Comparison of ENCODE assay signal across 9 mouse cellular contexts in genomic region chr9:60768393-60768792, GRCm38 (mm10). TPM values are rescaled to one million over a fixed set of nuclear protein-coding genes. Genes with fewer than 3 reads are reported as not detected.
A peak's percentile ranks its signal among the peaks of the same experiment; 100 is the strongest.
DNase-seq lines count a peak whose midpoint lies in the region; ATAC-seq lines count a peak whose summit lies in the region.
"Had no signal": no experiment of that assay in that cellular context is flagged by ENCODE, and none has a peak within 500 bp of the region (broad histone marks: within the 10 kb centered on the region; RNA-seq: fewer than 3 reads in every experiment).

No protein-coding gene starts in this region.

- ATAC-seq in hindbrain, embryonic 15.5 days (ENCODE audit: low FRiP score, low read depth) = no peak
- ATAC-seq in hindbrain, embryonic 14.5 days (ENCODE audit: low FRiP score) = no peak
- ATAC-seq in lung, embryonic 16.5 days (ENCODE audit: low read depth) = 0 out of 2 replicates have a peak, but pooled peaks have one; percentile 22
- ATAC-seq in inflammation-experienced regulatory T-cells, adult 6 months = no peak

- H3K36me3 ChIP-seq in hindbrain, embryonic 15.5 days = no peaks in the 10 kb centered on the region
- no peaks in the 10 kb centered on the region for H3K36me3 ChIP-seq in hindbrain, embryonic 14.5 days (replicated peaks; ENCODE audit: control insufficient read depth, insufficient read depth)
- no peaks in the 10 kb centered on the region for H3K36me3 ChIP-seq in lung, embryonic 16.5 days (ENCODE audit: control insufficient read depth, insufficient read depth, low read length)

- intact Hi-C loops in heart, postnatal 36 days (cut with DNase I) = no loop called here

- WGBS in hindbrain, embryonic 15.5 days = 56% methylated on average over 9 of the region's 9 CpGs
- WGBS in hindbrain, embryonic 14.5 days = 67% methylated on average over 9 of the region's 9 CpGs
- WGBS in lung, embryonic 16.5 days = 45% methylated on average over 9 of the region's 9 CpGs

- H3K4me1 ChIP-seq in hindbrain, embryonic 15.5 days (replicated peaks) = peaks cover 6% of the 10 kb centered on the region; the same call in 1 of the 2 replicates
- no peaks in the 10 kb centered on the region for H3K4me1 ChIP-seq in hindbrain, embryonic 14.5 days (replicated peaks; ENCODE audit: control insufficient read depth, insufficient read depth, low read length)
- H3K4me1 ChIP-seq in lung, embryonic 16.5 days (replicated peaks; ENCODE audit: control insufficient read depth, insufficient read depth, low read length) = peaks cover 13% of the 10 kb centered on the region

- no peak for DNase-seq in hindbrain, embryonic 14.5 days (ENCODE audit: low spot score)
- DNase-seq in lung, adult 18-20 months = no peak
- peak; percentile 30 to 39 for DNase-seq in heart, adult 9 months (ENCODE audit: low spot score in 2 of 2)
- DNase-seq in heart, postnatal 36 days = peak; percentile 10 to 14

- no peak overlapping the region for H3K4me3 ChIP-seq in hindbrain, embryonic 15.5 days
- no peak overlapping the region for H3K4me3 ChIP-seq in hindbrain, embryonic 14.5 days (replicated peaks; ENCODE audit: low read length)
- H3K4me3 ChIP-seq in lung, embryonic 16.5 days (ENCODE audit: low read length) = no peak overlapping the region

- no peak overlapping the region for H3K4me2 ChIP-seq in hindbrain, embryonic 15.5 days
- no peak overlapping the region for H3K4me2 ChIP-seq in hindbrain, embryonic 14.5 days (replicated peaks)
- H3K4me2 ChIP-seq in lung, embryonic 16.5 days (ENCODE audit: low read depth, low read length) = no peak overlapping the region
- H3K4me2 ChIP-seq: midbrain, embryonic 11.5 days had no signal

- no peaks in the 10 kb centered on the region for H3K27me3 ChIP-seq in hindbrain, embryonic 15.5 days
- H3K27me3 ChIP-seq in hindbrain, embryonic 14.5 days (ENCODE audit: control insufficient read depth, insufficient read depth, low read length) = no peaks in the 10 kb centered on the region
- no peaks in the 10 kb centered on the region for H3K27me3 ChIP-seq in lung, embryonic 16.5 days (ENCODE audit: control insufficient read depth, insufficient read depth, low read depth, low read length)

- H3K9ac ChIP-seq in hindbrain, embryonic 15.5 days = no peak overlapping the region
- no peak overlapping the region for H3K9ac ChIP-seq in hindbrain, embryonic 14.5 days
- no peak overlapping the region for H3K9ac ChIP-seq in lung, embryonic 16.5 days (ENCODE audit: low read length)

- peak overlapping the region; percentile 29 for H3K27ac ChIP-seq in hindbrain, embryonic 15.5 days (replicated peaks)
- H3K27ac ChIP-seq in hindbrain, embryonic 14.5 days = no peak overlapping the region
- peak overlapping the region; percentile 2; the same call in 1 of the 2 replicates for H3K27ac ChIP-seq in lung, embryonic 16.5 days (ENCODE audit: low read length)

- H3K9me3 ChIP-seq in hindbrain, embryonic 15.5 days = no peaks in the 10 kb centered on the region
- H3K9me3 ChIP-seq in hindbrain, embryonic 14.5 days (ENCODE audit: control insufficient read depth, low read length) = 0 out of 2 replicates have a peak, but pooled peaks cover 4% of the 10 kb centered on the region
- H3K9me3 ChIP-seq in lung, embryonic 16.5 days (ENCODE audit: control insufficient read depth, low read length) = 0 out of 2 replicates have a peak, but pooled peaks cover 2% of the 10 kb centered on the region

RNA-seq across cellular contexts. Expression of gene Uaca, which starts 25.9 kb away (rescaled TPM):
- polyA plus RNA-seq in hindbrain, embryonic 15.5 days (2015; fragmentation: Nextera tagmentation; extraction: Ambion mirVana) = 18.4 and 18.5 TPM in 2 replicates
- polyA plus RNA-seq in hindbrain, embryonic 14.5 days (2014; fragmentation: Nextera tagmentation; extraction: Ambion mirVana) = 13.2 and 15.2 TPM in 2 replicates
- polyA plus RNA-seq in lung, embryonic 16.5 days (2015; fragmentation: Nextera tagmentation; extraction: Ambion mirVana) = 30.9 and 33.3 TPM in 2 replicates
- total RNA-seq in heart, postnatal 36 days (2021) = 10 to 100 TPM; 49.7 to 51.1 TPM
- polyA plus RNA-seq in inflammation-experienced regulatory T-cells, adult 6 months (2017; shearing (Covaris generic)) = under 1 TPM in 1 of 3 experiments, not detected in 2; 0.13 TPM

RNA-seq across cellular contexts. Expression of gene Larp6, which starts 55.6 kb away (rescaled TPM):
- 21.2 and 24.7 TPM in 2 replicates for polyA plus RNA-seq in hindbrain, embryonic 15.5 days (2015; fragmentation: Nextera tagmentation; extraction: Ambion mirVana)
- 18.6 and 21.4 TPM in 2 replicates for polyA plus RNA-seq in hindbrain, embryonic 14.5 days (2014; fragmentation: Nextera tagmentation; extraction: Ambion mirVana)
- 1.2 and 1.3 TPM in 2 replicates for polyA plus RNA-seq in lung, embryonic 16.5 days (2015; fragmentation: Nextera tagmentation; extraction: Ambion mirVana)
- total RNA-seq in heart, postnatal 36 days (2021) = 1 to 10 TPM; 1.7 to 2.3 TPM
- polyA plus RNA-seq in inflammation-experienced regulatory T-cells, adult 6 months (2017; shearing (Covaris generic)) = not detected
- total RNA-seq: liver, adult 2 months had no signal
- polyA plus RNA-seq: liver, adult 2 months had no signal

Comparison
In these comparisons a context has a peak if more than half of its experiments do, and no peak if none do; other contexts are left out.
1. DNase-seq: peak in heart, adult 9 months (2 of 2) and heart, postnatal 36 days (2 of 2); none in hindbrain, embryonic 14.5 days (single experiment) and lung, adult 18-20 months (0 of 2).
2. RNA of gene Uaca, which starts 25.9 kb away (polyA plus RNA-seq): 30.9 to 33.3 TPM in lung, embryonic 16.5 days, 18.4 to 18.5 TPM in hindbrain, embryonic 15.5 days and 13.2 to 15.2 TPM in hindbrain, embryonic 14.5 days; 0.13 TPM in inflammation-experienced regulatory T-cells, adult 6 months; every median in the first group is over 10 times any median in the second.